Comparison of ENCODE assay signal across 8 mouse cellular contexts in the genomic region with DNA sequence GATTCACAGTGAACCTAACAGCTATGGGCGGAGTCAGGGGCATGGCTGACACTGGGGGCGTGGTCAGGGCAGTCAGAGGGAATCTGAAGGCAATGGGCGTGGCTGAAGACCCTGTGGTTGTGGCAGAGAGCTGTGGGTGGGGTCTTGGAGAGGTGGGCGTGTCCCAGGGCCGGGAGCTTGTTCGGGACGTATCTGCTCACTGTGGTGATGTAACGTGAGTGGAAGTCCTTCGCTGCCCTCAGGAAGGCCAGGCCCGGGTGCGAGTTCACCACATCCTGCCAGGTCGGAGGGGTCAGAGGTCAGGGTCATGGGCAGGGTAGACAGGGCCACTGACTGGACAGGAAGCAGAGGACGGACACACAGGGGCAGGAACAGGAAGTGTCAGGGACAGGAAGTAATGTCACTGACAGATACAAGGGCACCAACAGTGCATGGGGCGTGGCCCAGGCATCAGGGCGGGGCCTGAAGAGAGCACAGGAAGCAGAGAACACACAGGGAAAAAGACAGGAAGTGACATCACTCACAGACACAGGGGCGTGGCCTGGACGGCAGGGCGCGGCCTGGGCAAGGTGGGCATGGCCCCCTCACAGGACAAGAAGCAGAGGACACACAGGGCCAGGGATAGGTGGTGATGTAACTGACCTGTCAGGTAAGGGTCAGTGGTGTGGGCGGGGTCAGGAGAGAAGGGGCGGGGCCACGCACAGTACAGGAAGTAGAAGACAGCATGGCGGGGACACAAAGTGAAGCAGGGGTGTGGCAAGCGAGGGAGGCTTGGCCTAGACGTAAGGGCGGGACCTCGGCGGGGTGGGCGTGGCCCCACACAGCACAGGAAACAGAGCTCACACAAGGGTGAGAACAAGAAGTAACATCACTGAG. TPM values are rescaled to one million over a fixed set of nuclear protein-coding genes. Genes with fewer than 3 reads are reported as not detected.
DNase-seq lines count a peak whose midpoint lies in the region; ATAC-seq and TF ChIP-seq lines count a peak whose summit lies in the region.

No protein-coding gene starts in this region.

- H3K4me3 ChIP-seq in intestine, postnatal 0 days (ENCODE audit: low read depth, low read length) = no peak overlapping the region; the same call in 1 of the 2 replicates
- H3K4me3 ChIP-seq in limb, embryonic 10.5 days = peak overlapping the region; percentile 14
- H3K4me3 ChIP-seq in midbrain, embryonic 12.5 days = peak overlapping the region; percentile 0; the same call in 1 of the 2 replicates
- peak overlapping the region; percentile 68 for H3K4me3 ChIP-seq in testis, adult 2 months (ENCODE audit: control insufficient read depth, low read depth, low read length)

- WGBS in intestine, postnatal 0 days = 91% methylated on average over 29 of the region's 29 CpGs
- WGBS in limb, embryonic 10.5 days = 91% methylated on average over 29 of the region's 29 CpGs
- WGBS in midbrain, embryonic 12.5 days = 92% methylated on average over 29 of the region's 29 CpGs

- ATAC-seq in intestine, postnatal 0 days = peak; percentile 81
- ATAC-seq in midbrain, embryonic 12.5 days (ENCODE audit: low FRiP score, low read depth) = peak; percentile 81

- peak overlapping the region; percentile 43; the same call in 1 of the 2 replicates for H3K4me2 ChIP-seq in intestine, postnatal 0 days (replicated peaks; ENCODE audit: low read depth)
- H3K4me2 ChIP-seq in midbrain, embryonic 12.5 days (replicated peaks) = no peak overlapping the region

- no peaks in the 10 kb centered on the region for H3K4me1 ChIP-seq in intestine, postnatal 0 days (replicated peaks; ENCODE audit: control insufficient read depth, insufficient read depth, low read length)
- no peaks in the 10 kb centered on the region for H3K4me1 ChIP-seq in limb, embryonic 10.5 days
- no peaks in the 10 kb centered on the region for H3K4me1 ChIP-seq in midbrain, embryonic 12.5 days
- H3K4me1 ChIP-seq in testis, adult 2 months (ENCODE audit: control insufficient read depth, insufficient read depth, low read length) = peaks cover 21% of the 10 kb centered on the region

- no peak for TF ChIP-seq CTCF in intestine, postnatal 0 days (IDR thresholded peaks at IDR 0.05; ENCODE audit: low read depth)
- TF ChIP-seq CTCF in testis, adult 2 months (IDR thresholded peaks at IDR 0.05; ENCODE audit: control insufficient read depth, insufficient read depth, insufficient replicate concordance, low read depth, low read length) = 0 out of 2 replicates have a peak, but pooled peaks have one; percentile 4

- no peak overlapping the region for H3K9ac ChIP-seq in intestine, postnatal 0 days (ENCODE audit: low read depth, low read length)
- H3K9ac ChIP-seq in midbrain, embryonic 12.5 days (replicated peaks) = no peak overlapping the region

- peak overlapping the region; percentile 71 for H3K27ac ChIP-seq in intestine, postnatal 0 days (ENCODE audit: low read depth, low read length)
- no peak overlapping the region for H3K27ac ChIP-seq in limb, embryonic 10.5 days
- H3K27ac ChIP-seq in midbrain, embryonic 12.5 days (replicated peaks) = no peak overlapping the region
- H3K27ac ChIP-seq in testis, adult 2 months (ENCODE audit: control insufficient read depth, insufficient read depth, low read depth, low read length) = peak overlapping the region; percentile 82

- intact Hi-C loops in gastrocnemius, postnatal 14 days (cut with DNase I; ENCODE audit: low total_unique reads) = no loop called here

- H3K27me3 ChIP-seq in intestine, postnatal 0 days (replicated peaks; ENCODE audit: control insufficient read depth, insufficient read depth, low read length) = no peaks in the 10 kb centered on the region
- H3K27me3 ChIP-seq in limb, embryonic 10.5 days (ENCODE audit: low read depth, poor library complexity, severe bottlenecking) = no peaks in the 10 kb centered on the region
- H3K27me3 ChIP-seq in midbrain, embryonic 12.5 days = no peaks in the 10 kb centered on the region
- no peaks in the 10 kb centered on the region for H3K27me3 ChIP-seq in testis, adult 2 months (ENCODE audit: control insufficient read depth, insufficient read depth, low read length)

- peak; percentile 33 for DNase-seq in ovary, adult 18-20 months (ENCODE audit: low spot score)
- DNase-seq in ovary, postnatal 14 days (ENCODE audit: low spot score) = no peak
- DNase-seq in cerebellum, postnatal 25 days = peak; percentile 27 to 47
- DNase-seq in gastrocnemius, postnatal 14 days = peak; percentile 30
- DNase-seq in limb, embryonic 10.5 days (ENCODE audit: low spot score) = peak; percentile 30

- TF ChIP-seq POLR2A in testis, adult 2 months (IDR thresholded peaks at IDR 0.05; ENCODE audit: control insufficient read depth, low read depth, low read length) = no peak; the same call in 1 of the 2 replicates

- peaks cover 16% of the 10 kb centered on the region for H3K9me3 ChIP-seq in intestine, postnatal 0 days (ENCODE audit: control insufficient read depth)
- H3K9me3 ChIP-seq in limb, embryonic 10.5 days (replicated peaks) = peaks cover 10% of the 10 kb centered on the region; the same call in 1 of the 2 replicates
- peaks cover 33% of the 10 kb centered on the region for H3K9me3 ChIP-seq in midbrain, embryonic 12.5 days

- H3K36me3 ChIP-seq in intestine, postnatal 0 days (ENCODE audit: control insufficient read depth, insufficient read depth) = peaks cover 36% of the 10 kb centered on the region
- H3K36me3 ChIP-seq in limb, embryonic 10.5 days = peaks cover 38% of the 10 kb centered on the region
- H3K36me3 ChIP-seq in midbrain, embryonic 12.5 days = peaks cover 37% of the 10 kb centered on the region
- H3K36me3 ChIP-seq in testis, adult 2 months (ENCODE audit: control insufficient read depth, insufficient read depth, low read length) = no peaks in the 10 kb centered on the region; the same call in 1 of the 2 replicates

RNA-seq across cellular contexts. Expression of a gene that starts 36.6 kb away (rescaled TPM):
- 10 to 100 TPM; 47.1 to 62.1 TPM for total RNA-seq in gastrocnemius, postnatal 14 days (2021)
- 93.5 and 105 TPM in 2 replicates for polyA plus RNA-seq in intestine, postnatal 0 days (2015; fragmentation: Nextera tagmentation; extraction: Ambion mirVana)
- polyA plus RNA-seq in limb, embryonic 10.5 days (2016; fragmentation: Nextera tagmentation; extraction: Ambion mirVana) = 113 and 131 TPM in 2 replicates
- 195 and 201 TPM in 2 replicates for polyA plus RNA-seq in midbrain, embryonic 12.5 days (2016; fragmentation: Nextera tagmentation; extraction: Ambion mirVana)
- polyA plus RNA-seq in testis, adult 2 months (2012; rRNA removed) = 117 TPM in 2 replicates

RNA-seq across cellular contexts. Expression of a gene that starts 53.5 kb away (rescaled TPM):
- total RNA-seq in gastrocnemius, postnatal 14 days (2021) = not detected
- not detected in 2 replicates for polyA plus RNA-seq in intestine, postnatal 0 days (2015; fragmentation: Nextera tagmentation; extraction: Ambion mirVana)
- not detected in 2 replicates for polyA plus RNA-seq in limb, embryonic 10.5 days (2016; fragmentation: Nextera tagmentation; extraction: Ambion mirVana)
- polyA plus RNA-seq in midbrain, embryonic 12.5 days (2016; fragmentation: Nextera tagmentation; extraction: Ambion mirVana) = not detected in 2 replicates
- polyA plus RNA-seq in testis, adult 2 months (2012; rRNA removed) = not detected in 2 replicates

Comparison
In these comparisons a context has a peak if more than half of its experiments do, and no peak if none do; other contexts are left out.
1. H3K27ac ChIP-seq: peak in intestine, postnatal 0 days (single experiment) and testis, adult 2 months (single experiment); none in limb, embryonic 10.5 days (single experiment) and midbrain, embryonic 12.5 days (single experiment).